Mouse (Mus musculus) kidney, postnatal 25 days (tissue): ENCODE measurements around the gene Rnf220.

Source experiments
- DNase-seq, 2 experiments: peaks; one replicate each; pipeline ENCODE4 v3.0.0; 2021; ENCODE audit warnings: mixed read lengths in 2 of 2

Gene Rnf220

GRCm38 (mm10) chr4:117487471-117487870 lies 9.4 kb downstream of the Rnf220 start:
- DNase-seq, result no peak

DNA sequence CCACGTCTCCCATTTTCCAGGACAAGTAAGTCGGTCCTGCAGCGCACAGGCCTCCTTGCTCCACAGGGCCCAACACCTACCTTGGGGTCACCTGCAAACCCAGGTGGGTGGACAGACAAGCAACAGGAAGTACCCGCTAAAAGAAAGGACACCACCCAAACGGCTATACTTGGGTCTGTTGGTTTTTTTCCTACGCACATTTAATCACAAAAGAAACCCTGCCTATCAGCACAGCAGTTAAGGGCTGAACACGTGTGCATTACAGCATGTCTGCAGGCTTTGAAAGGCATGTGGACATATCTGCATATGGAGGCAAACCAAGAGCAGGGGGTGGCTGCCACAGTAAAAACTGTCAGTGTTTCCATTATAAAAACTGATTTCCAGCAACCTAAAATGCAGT lies 10.7 kb downstream of the Rnf220 start:
- no peak for DNase-seq

- DNase-seq, result no peak
These were observed 11.6 kb downstream of the Rnf220 start for GRCm38 (mm10) chr4:117485045-117485780.

GRCm38 (mm10) chr4:117484256-117485044 lies 12.4 kb downstream of the Rnf220 start:
- peak; percentile 31 to 60 for DNase-seq

DNA sequence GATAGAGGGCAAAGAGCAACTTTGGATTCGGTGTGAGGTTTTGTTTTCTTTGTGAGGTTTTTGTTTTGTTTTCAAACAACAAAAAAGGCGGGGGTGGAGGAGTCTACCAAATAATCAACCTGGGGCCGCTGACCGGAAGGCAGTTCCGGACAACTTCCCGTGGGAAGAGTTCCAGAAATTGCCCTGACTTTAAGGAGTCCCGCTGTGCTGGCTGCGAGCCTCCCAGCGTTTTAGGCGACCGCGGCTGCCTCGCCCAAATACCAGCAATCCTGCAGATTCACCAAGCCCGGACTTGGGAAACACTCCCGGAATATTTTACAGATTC lies 13.0 kb downstream of the Rnf220 start:
- DNase-seq, result peak; percentile 66

- no peak for DNase-seq
These were observed 14.7 kb downstream of the Rnf220 start for GRCm38 (mm10) chr4:117482103-117482502.

- DNase-seq, result no peak
These were observed 16.0 kb downstream of the Rnf220 start for GRCm38 (mm10) chr4:117480611-117481445.

- DNase-seq, result peak; percentile 8 to 48
These were observed 16.9 kb downstream of the Rnf220 start for GRCm38 (mm10) chr4:117479951-117480350.

GRCm38 (mm10) chr4:117478101-117478673 lies 18.7 kb downstream of the Rnf220 start:
- peak; percentile 51 to 59 for DNase-seq

- DNase-seq, result no peak
These were observed 19.5 kb downstream of the Rnf220 start for GRCm38 (mm10) chr4:117477401-117477800.

DNA sequence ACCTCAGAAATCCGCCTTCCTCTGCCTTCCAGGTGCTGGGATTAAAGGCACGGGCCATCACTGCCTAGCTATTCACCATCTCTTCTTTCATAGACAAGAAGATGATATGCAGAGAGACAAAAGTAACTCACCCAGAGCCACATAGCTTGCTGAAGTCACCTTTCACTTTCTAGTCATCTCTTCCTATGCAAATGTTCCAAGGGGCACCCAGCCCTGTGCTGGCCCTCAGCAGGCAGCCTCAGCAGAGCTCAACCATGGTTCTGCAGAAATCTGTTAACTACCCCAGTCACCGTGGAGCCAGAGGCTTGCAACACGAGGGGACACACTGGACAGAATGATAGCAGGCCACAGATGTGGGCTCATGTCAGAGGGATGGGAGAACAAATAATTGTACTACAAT lies 20.1 kb downstream of the Rnf220 start:
- DNase-seq, result no peak

DNA sequence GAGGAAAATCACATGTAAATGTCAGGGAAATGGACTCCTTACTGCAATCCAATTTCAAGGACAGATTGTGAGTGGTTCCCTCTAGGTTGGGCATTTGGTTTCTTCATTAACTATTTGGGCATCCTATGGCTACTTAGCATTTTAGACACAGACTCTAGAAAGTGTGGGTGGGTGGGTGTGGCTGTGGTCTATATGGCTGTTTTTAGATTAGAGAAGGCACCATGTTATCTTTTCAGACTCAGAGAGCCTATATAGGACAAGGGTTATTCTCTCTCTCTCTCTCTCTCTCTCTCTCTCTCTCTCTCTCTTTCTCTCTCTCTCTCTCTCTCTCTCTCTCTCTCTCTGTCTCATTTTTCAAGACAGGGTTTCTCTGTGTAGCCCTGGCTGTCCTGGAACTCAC lies 20.5 kb downstream of the Rnf220 start:
- no peak for DNase-seq

DNA sequence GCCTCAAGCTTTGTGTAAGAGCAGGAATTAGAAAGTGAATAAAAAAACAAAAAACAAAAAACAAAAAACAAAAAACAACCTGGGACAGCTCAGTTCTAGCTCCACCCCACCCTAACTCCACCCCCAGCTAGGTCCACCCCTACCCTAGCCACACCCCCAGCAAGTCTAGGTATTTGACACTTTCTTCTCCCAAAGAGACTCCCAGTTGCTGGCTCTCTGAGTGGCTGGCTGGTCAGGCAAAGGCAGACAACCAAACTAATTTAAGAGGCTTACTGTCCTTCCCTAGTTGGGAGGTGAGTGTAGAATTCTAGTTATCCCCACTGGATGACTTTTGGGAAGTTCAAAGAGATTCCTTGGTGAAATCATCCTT lies 22.9 kb downstream of the Rnf220 start:
- DNase-seq, result no peak

- DNase-seq, result no peak
These were observed 23.4 kb downstream of the Rnf220 start for GRCm38 (mm10) chr4:117473291-117473984.

GRCm38 (mm10) chr4:117469471-117469870 lies 27.4 kb downstream of the Rnf220 start:
- DNase-seq, result no peak

- no peak for DNase-seq
These were observed 28.9 kb downstream of the Rnf220 start for GRCm38 (mm10) chr4:117467936-117468335.

- DNase-seq, result no peak
These were observed 47.7 kb downstream of the Rnf220 start for GRCm38 (mm10) chr4:117449151-117449550.

DNA sequence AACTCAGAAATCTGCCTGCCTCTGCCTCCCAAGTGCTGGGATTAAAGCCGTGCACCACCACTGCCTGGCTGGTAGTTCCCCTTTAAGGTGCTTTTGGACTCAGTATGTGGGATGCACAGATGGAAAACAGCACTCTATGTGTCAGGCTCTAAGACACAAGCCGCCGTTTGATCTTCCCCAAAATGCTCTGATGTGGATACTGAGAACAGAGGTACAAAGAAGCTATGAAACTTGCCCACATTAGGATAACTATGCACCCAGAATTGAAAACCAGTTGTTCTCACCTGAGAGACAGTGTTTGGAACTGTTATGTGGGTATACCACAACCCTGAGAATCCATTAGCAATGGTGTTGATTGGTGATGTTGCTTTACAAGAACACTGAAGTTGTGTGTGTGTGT lies 48.9 kb downstream of the Rnf220 start:
- DNase-seq, result no peak

DNA sequence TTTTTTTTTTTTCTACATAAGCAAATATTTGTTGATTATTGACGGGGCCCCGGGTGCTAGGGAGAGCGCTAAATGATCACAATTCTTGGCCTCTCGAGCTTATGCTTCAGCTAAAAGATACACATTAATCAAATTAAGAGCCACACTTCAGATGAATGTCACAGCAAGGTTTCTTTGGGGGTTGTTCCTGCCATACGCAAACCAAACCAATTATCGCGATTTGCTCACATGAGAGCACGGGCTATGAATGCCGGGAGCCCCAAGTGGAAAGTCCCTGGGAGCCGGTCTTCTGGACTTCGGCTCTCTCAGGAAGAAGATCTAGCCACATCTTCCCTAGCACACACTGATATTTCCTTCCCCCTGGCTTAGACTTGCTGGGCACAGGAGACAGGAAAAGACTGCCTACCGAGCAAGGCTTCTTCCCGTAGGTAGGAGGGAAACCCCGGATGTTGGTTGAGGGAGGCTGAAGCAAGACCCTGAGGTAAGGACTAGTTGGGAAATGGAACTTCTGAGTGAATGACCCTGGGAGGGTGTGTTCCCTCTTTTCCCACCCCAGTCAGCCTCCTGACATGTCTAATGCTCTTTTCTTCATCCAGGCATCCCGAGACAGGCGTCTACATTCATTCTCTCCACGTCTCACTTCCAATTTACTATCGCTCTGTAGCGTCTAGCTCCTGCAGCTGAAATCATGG lies 51.2 kb downstream of the Rnf220 start:
- DNase-seq, result no peak

DNA sequence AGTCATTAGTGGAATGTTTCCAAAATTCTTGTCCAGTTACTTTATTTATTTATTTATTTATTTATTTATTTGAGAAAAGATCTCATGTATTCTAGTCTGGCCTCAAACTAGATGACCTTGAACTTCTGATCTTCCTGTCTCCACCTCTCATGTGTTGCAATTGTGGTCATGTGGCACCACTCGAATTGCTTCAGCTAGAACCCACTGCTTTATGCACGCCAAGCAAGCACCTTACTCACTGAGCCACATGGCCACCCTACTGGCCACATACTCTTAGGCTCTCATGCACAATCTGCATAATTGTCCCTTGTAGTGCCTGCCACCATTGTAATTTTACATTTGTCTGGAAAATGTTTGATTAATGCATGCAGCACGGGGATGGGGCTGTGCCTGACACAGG lies 57.9 kb downstream of the Rnf220 start:
- DNase-seq, result no peak

DNA sequence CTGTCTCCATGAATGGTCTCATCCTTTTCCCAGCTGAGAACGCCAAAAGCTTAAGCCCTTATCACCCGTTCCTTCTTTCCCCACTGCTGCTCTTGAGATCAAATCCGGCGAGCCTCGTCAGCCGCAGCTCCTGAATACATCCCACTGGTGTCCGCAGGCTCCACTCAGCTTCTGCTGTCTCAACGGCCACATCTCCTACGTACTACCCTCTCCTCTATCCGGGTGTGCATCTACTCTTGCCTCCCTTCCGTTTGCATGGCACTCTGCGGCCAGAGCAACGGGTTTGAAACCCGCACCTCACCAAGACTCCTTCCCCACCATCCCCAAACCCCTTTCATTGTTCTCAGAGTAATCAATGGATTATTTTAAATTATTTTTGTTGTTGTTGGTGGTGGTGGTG lies 58.8 kb downstream of the Rnf220 start:
- DNase-seq, result no peak
